Mouse (Mus musculus) stomach, postnatal 0 days (tissue): ENCODE results near the gene Gng8. TPM values are rescaled to one million over a fixed set of nuclear protein-coding genes. Genes with fewer than 3 reads are reported as not detected.

Source experiments
- ATAC-seq: fragments of 200-750 bp; cut with Nextera tagmentation; 2 replicates; pipeline ENCODE4 v1.8.0; 2017; ENCODE audit not compliant: low FRiP score, low TSS enrichment
- DNase-seq: peaks from one replicate; pipeline ENCODE4 v3.0.0-alpha.2; 2016; ENCODE audit warnings: low spot score
- H3K27ac ChIP-seq: fragments of 300-500 bp; sonication (generic); replicated peaks from 2 replicates; pipeline ENCODE4 v1.5.1; 2014; ENCODE audit warnings: mild to moderate bottlenecking, control low read depth
- H3K27me3 ChIP-seq: fragments of 300-500 bp; sonication (generic); 2 replicates; pipeline ENCODE4 v1.6.1; 2014; ENCODE audit warnings: low read length; ENCODE audit not compliant: control insufficient read depth, insufficient read depth
- H3K36me3 ChIP-seq: fragments of 300-500 bp; sonication (generic); 2 replicates; pipeline ENCODE4 v1.6.1; 2014; ENCODE audit warnings: low read length, mixed read lengths; ENCODE audit not compliant: control insufficient read depth, insufficient read depth
- H3K4me1 ChIP-seq: fragments of 300-500 bp; sonication (generic); replicated peaks from 2 replicates; pipeline ENCODE4 v1.6.1; 2014; ENCODE audit warnings: antibody characterized with exemption; ENCODE audit not compliant: control insufficient read depth, insufficient read depth
- H3K4me2 ChIP-seq: fragments of 300-500 bp; sonication (generic); replicated peaks from 2 replicates; pipeline ENCODE4 v1.6.1; 2014; ENCODE audit warnings: low read depth, mild to moderate bottlenecking, control low read depth, moderate library complexity
- H3K4me3 ChIP-seq: fragments of 300-500 bp; sonication (generic); 2 replicates; pipeline ENCODE4 v1.5.1; 2014; ENCODE audit warnings: low read depth, low read length, control low read depth
- H3K9ac ChIP-seq: fragments of 300-500 bp; sonication (generic); 2 replicates; pipeline ENCODE4 v1.6.1; 2014; ENCODE audit warnings: mild to moderate bottlenecking, low read length, control low read depth, mixed read lengths
- H3K9me3 ChIP-seq: fragments of 300-500 bp; sonication (generic); 2 replicates; pipeline ENCODE4 v1.6.1; 2016; ENCODE audit warnings: low read length; ENCODE audit not compliant: control insufficient read depth
- CTCF ChIP-seq: IDR thresholded peaks from 2 replicates; pipeline ENCODE4 v1.5.1; 2016; ENCODE audit warnings: antibody characterized with exemption, low read depth, mild to moderate bottlenecking, moderate library complexity
- EP300 ChIP-seq: optimal IDR thresholded peaks from 2 replicates; pipeline ENCODE3; 2016; ENCODE audit warnings: antibody characterized with exemption
- WGBS: fragments of 180-500 bp; shearing (Covaris S2); extraction: QIAGEN DNeasy Blood & Tissue Kit; methylation state at CpG from one replicate; pipeline ENCODE4 v1.1.7; 2014; 5-methylcytosine and 5-hydroxymethylcytosine counted together
- polyA plus RNA-seq: library from polyadenylated mRNA; unstranded; fragments of >200 nt; fragmentation: Nextera tagmentation; extraction: Ambion mirVana; gene quantifications from 2 replicates; pipeline ENCODE4 v1.2.1, GENCODE M21; 2015

The Gng8 gene
- polyA plus RNA-seq, 1 experiment from 2014 or later = 7.3 TPM

- Histone ChIP-seq H3K9ac (no peak overlapping the region), H3K9me3 (no peaks in the 10 kb centered on the region), H3K4me1 (peaks cover 5% of the 10 kb centered on the region; the same call in 1 of the 2 replicates), H3K4me3 (no peak overlapping the region), H3K27ac (no peak overlapping the region), H3K36me3 (peaks cover 28% of the 10 kb centered on the region), H3K27me3 (no peaks in the 10 kb centered on the region), H3K4me2 (no peak overlapping the region)
- no peak for TF ChIP-seq CTCF
- no peak for TF ChIP-seq EP300
- WGBS = 87% methylated on average over 32 of the region's 32 CpGs
- DNase-seq = no peak
- ATAC-seq = no peak
Measured at GRCm38 (mm10) chr7:16915461-16916340, 24.1 kb downstream of the Gng8 start.

DNA sequence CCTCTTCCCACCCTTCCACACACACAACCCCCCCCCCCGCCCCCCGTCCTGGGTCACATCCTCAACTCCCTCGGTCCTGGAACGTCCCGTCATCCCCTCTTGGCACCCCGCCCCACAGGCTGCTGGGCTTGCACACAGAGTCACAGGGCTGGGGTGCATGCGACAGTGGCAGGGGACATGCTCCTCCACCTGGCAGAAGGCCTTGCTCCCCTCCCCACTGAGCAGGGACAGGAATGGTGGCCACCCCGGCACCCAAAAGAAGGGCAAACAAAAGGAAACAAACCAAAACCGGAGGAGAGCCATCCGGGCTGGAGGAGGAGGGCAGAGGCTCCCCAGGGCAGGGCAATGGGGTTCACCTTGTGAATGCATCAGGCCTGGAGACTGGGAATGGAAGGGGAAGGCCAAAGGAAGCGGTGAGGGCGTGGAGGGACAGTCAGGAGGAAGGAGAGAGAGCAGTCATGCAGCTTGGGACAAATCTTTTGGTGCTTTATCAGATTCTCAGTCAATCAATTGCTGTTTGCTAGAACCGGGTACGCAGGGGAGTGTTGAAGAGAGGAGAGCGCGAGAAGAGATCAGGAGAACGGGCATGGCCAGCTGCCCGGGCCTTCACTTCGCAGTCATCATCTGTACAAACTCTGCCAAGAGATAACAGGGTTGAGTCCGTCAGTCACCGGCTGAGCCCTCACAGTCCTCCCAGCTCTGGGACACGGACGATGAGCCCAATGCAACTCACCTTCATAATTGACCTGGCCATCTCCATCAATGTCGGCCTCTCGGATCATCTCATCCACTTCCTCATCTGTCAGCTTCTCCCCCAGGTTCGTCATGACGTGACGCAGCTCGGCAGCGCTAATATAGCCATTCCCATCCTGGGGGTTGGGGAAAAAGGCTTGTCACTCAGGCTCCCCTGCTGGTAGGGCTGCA is 25.0 kb downstream of the Gng8 start:
- H3K36me3 ChIP-seq = peaks cover 28% of the 10 kb centered on the region
- ATAC-seq = no peak
- H3K4me1 ChIP-seq = peaks cover 10% of the 10 kb centered on the region
- no peaks in the 10 kb centered on the region for H3K27me3 ChIP-seq
- no peak overlapping the region for H3K27ac ChIP-seq
- no peaks in the 10 kb centered on the region for H3K9me3 ChIP-seq
- no peak for DNase-seq
- 75% methylated on average over 29 of the region's 30 CpGs for WGBS
- TF ChIP-seq EP300 (no peak), CTCF (no peak)
- no peak overlapping the region for H3K4me2 ChIP-seq
- H3K4me3 ChIP-seq = no peak overlapping the region
- no peak overlapping the region for H3K9ac ChIP-seq

- no peak overlapping the region for H3K27ac ChIP-seq
- H3K4me1 ChIP-seq = peaks cover 16% of the 10 kb centered on the region
- H3K4me3 ChIP-seq = no peak overlapping the region
- TF ChIP-seq EP300 = no peak
- no peak for TF ChIP-seq CTCF
- peaks cover 28% of the 10 kb centered on the region for H3K36me3 ChIP-seq
- 66% methylated on average over 11 of the region's 11 CpGs for WGBS
- ATAC-seq (no peak), DNase-seq (no peak)
- H3K9me3 ChIP-seq = no peaks in the 10 kb centered on the region
- H3K4me2 ChIP-seq = no peak overlapping the region
- H3K9ac ChIP-seq = no peak overlapping the region
- no peaks in the 10 kb centered on the region for H3K27me3 ChIP-seq
Measured at GRCm38 (mm10) chr7:16917447-16917846, 25.9 kb downstream of the Gng8 start.

- H3K4me2 ChIP-seq = no peak overlapping the region
- H3K9ac ChIP-seq = 0 out of 2 replicates have a peak overlapping the region, but pooled peaks have one; percentile 27
- H3K9me3 ChIP-seq = no peaks in the 10 kb centered on the region
- ATAC-seq = no peak
- H3K4me3 ChIP-seq = no peak overlapping the region
- peaks cover 28% of the 10 kb centered on the region for H3K36me3 ChIP-seq
- no peaks in the 10 kb centered on the region for H3K27me3 ChIP-seq
- no peak for DNase-seq
- peaks cover 18% of the 10 kb centered on the region for H3K4me1 ChIP-seq
- no peak overlapping the region for H3K27ac ChIP-seq
- TF ChIP-seq EP300 = no peak
- TF ChIP-seq CTCF = no peak
- 75% methylated on average over 9 of the region's 9 CpGs for WGBS
Measured at GRCm38 (mm10) chr7:16918014-16918413, 26.4 kb downstream of the Gng8 start.

- no peak for DNase-seq
- no peak overlapping the region for H3K4me2 ChIP-seq
- peaks cover 28% of the 10 kb centered on the region for H3K36me3 ChIP-seq
- WGBS = 52% methylated on average over 3 of the region's 3 CpGs
- H3K9ac ChIP-seq = no peak overlapping the region
- no peak overlapping the region for H3K4me3 ChIP-seq
- peaks cover 18% of the 10 kb centered on the region for H3K4me1 ChIP-seq
- H3K9me3 ChIP-seq = no peaks in the 10 kb centered on the region
- no peak overlapping the region for H3K27ac ChIP-seq
- TF ChIP-seq CTCF (no peak), EP300 (no peak)
- no peak for ATAC-seq
- H3K27me3 ChIP-seq = no peaks in the 10 kb centered on the region
Measured at GRCm38 (mm10) chr7:16918670-16919069, 27.1 kb downstream of the Gng8 start.
